Mouse (Mus musculus) CH12.LX (cell line): ENCODE measurements around the gene Adh1. TPM values are rescaled to one million over a fixed set of nuclear protein-coding genes. Genes with fewer than 3 reads are reported as not detected.

ENCODE experiments used
- DNase-seq: peaks from one replicate; pipeline ENCODE4 v3.0.0-alpha.2; 2013; ENCODE audit errors: extremely low read depth
- H3K27ac ChIP-seq: 2 replicates; pipeline ENCODE4 v1.5.1; 2012; ENCODE audit warnings: low read depth, mild to moderate bottlenecking, control low read depth, moderate library complexity; ENCODE audit not compliant: insufficient read depth
- H3K27me3 ChIP-seq: replicated peaks from 2 replicates; pipeline ENCODE3; 2012; ENCODE audit warnings: inconsistent platforms
- H3K36me3 ChIP-seq, 2 experiments: replicated peaks in 1 of 2; 2 replicates each; pipeline versions ENCODE3 to v1.6.1; 2012; ENCODE audit warnings: inconsistent platforms in 1 of 2, low read length in 1 of 2, mild to moderate bottlenecking in 1 of 2, mixed read lengths in 1 of 2, moderate library complexity in 1 of 2; ENCODE audit not compliant: control insufficient read depth in 1 of 2, insufficient read depth in 1 of 2
- H3K4me1 ChIP-seq, 2 experiments: 2 replicates each; pipeline ENCODE4 v1.6.1; 2012; ENCODE audit warnings: inconsistent platforms in 1 of 2, moderate library complexity in 1 of 2; ENCODE audit not compliant: insufficient read depth in 2 of 2, control insufficient read depth in 1 of 2
- H3K4me2 ChIP-seq: 2 replicates; pipeline ENCODE4 v1.6.1; 2012; ENCODE audit warnings: low read depth, mild to moderate bottlenecking, control low read depth; ENCODE audit not compliant: poor library complexity, insufficient read depth, severe bottlenecking
- H3K4me3 ChIP-seq, 3 experiments: fragments of 150-350 bp in 1 of 3; sonication (generic) in 1 of 3; replicated peaks in 1 of 3; 2 replicates each; pipeline versions ENCODE3 to v1.5.1; 2011 to 2012; ENCODE audit warnings: low read depth in 2 of 3, low read length in 2 of 3, mild to moderate bottlenecking in 2 of 3, moderate library complexity in 2 of 3, control low read depth in 1 of 3, improper control_type of control experiment in 1 of 3, inconsistent platforms in 1 of 3, mixed read lengths in 1 of 3; ENCODE audit not compliant: poor library complexity in 1 of 3
- H3K79me2 ChIP-seq: replicated peaks from 2 replicates; pipeline ENCODE4 v1.6.1; 2012; ENCODE audit warnings: mild to moderate bottlenecking, moderate library complexity; ENCODE audit not compliant: control insufficient read depth, poor library complexity, insufficient read depth, severe bottlenecking; ENCODE audit errors: extremely low read depth
- H3K9ac ChIP-seq: 2 replicates; pipeline ENCODE4 v1.6.1; 2012; ENCODE audit warnings: low read depth, mild to moderate bottlenecking, control low read depth, moderate library complexity; ENCODE audit not compliant: insufficient read depth
- H3K9me3 ChIP-seq: replicated peaks from 2 replicates; pipeline ENCODE3; 2012; ENCODE audit warnings: low read length, inconsistent platforms, mixed read lengths
- BHLHE40 ChIP-seq: IDR thresholded peaks from 2 replicates; pipeline ENCODE4 v1.6.1; 2011; ENCODE audit warnings: mild to moderate bottlenecking, low read depth, low read length, improper control_type of control experiment
- CTCF ChIP-seq, 2 experiments: IDR thresholded peaks in 1 of 2; conservative IDR thresholded peaks in 1 of 2; 2 replicates each; pipeline ENCODE4 v1.5.1; 2011 to 2012; ENCODE audit warnings: low read depth in 2 of 2, low read length in 2 of 2, improper control_type of control experiment in 1 of 2, inconsistent platforms in 1 of 2, mild to moderate bottlenecking in 1 of 2, moderate library complexity in 1 of 2
- ELF1 ChIP-seq: IDR thresholded peaks from 2 replicates; pipeline ENCODE4 v1.6.1; 2014; ENCODE audit warnings: low read depth, mild to moderate bottlenecking, inconsistent platforms, low read length, improper control_type of control experiment
- ETS1 ChIP-seq: conservative IDR thresholded peaks from 2 replicates; pipeline ENCODE4 v1.6.1; 2012; ENCODE audit warnings: low read depth, mild to moderate bottlenecking, inconsistent platforms, low read length, improper control_type of control experiment, moderate library complexity
- GABPA ChIP-seq: IDR thresholded peaks from 2 replicates; pipeline ENCODE4 v1.6.1; 2012; ENCODE audit warnings: low read depth, low read length, improper control_type of control experiment, inconsistent platforms; ENCODE audit not compliant: insufficient replicate concordance
- IRF4 ChIP-seq: IDR thresholded peaks from 2 replicates; pipeline ENCODE4 v1.6.1; 2014; ENCODE audit warnings: low read depth, mild to moderate bottlenecking, inconsistent platforms, low read length, improper control_type of control experiment
- MAX ChIP-seq: IDR thresholded peaks from 2 replicates; pipeline ENCODE4 v1.6.1; 2011; ENCODE audit warnings: low read length, improper control_type of control experiment
- MAZ ChIP-seq: IDR thresholded peaks from 2 replicates; pipeline ENCODE4 v1.6.1; 2012; ENCODE audit warnings: low read depth, mild to moderate bottlenecking, inconsistent platforms, low read length, improper control_type of control experiment, moderate library complexity
- MEF2A ChIP-seq: IDR thresholded peaks from 2 replicates; pipeline ENCODE4 v1.6.1; 2014; ENCODE audit warnings: low read depth, mild to moderate bottlenecking, inconsistent platforms, low read length, improper control_type of control experiment, borderline replicate concordance
- MXI1 ChIP-seq: IDR thresholded peaks from 2 replicates; pipeline ENCODE4 v1.6.1; 2011; ENCODE audit warnings: mild to moderate bottlenecking, low read depth, low read length, improper control_type of control experiment
- NRF1 ChIP-seq: IDR thresholded peaks from 2 replicates; pipeline ENCODE4 v1.6.1; 2014; ENCODE audit warnings: low read depth, mild to moderate bottlenecking, inconsistent platforms, low read length, improper control_type of control experiment, moderate library complexity
- POLR2A ChIP-seq: IDR thresholded peaks from 2 replicates; pipeline ENCODE4 v1.6.1; 2011; ENCODE audit warnings: low read depth, mild to moderate bottlenecking, improper control_type of control experiment, low read length
- POLR2AphosphoS2 ChIP-seq: IDR thresholded peaks from 2 replicates; pipeline ENCODE4 v1.6.1; 2011; ENCODE audit warnings: low read depth, low read length, improper control_type of control experiment
- SMC3 ChIP-seq: IDR thresholded peaks from 2 replicates; pipeline ENCODE4 v1.6.1; 2011; ENCODE audit warnings: low read depth, low read length, improper control_type of control experiment
- TCF12 ChIP-seq: IDR thresholded peaks from 2 replicates; pipeline ENCODE4 v1.6.1; 2014; ENCODE audit warnings: low read depth, mild to moderate bottlenecking, inconsistent platforms, low read length, improper control_type of control experiment
- UBTF ChIP-seq: IDR thresholded peaks from 2 replicates; pipeline ENCODE4 v1.6.1; 2012; ENCODE audit warnings: low read depth, mild to moderate bottlenecking, inconsistent platforms, low read length, improper control_type of control experiment, moderate library complexity
- USF1 ChIP-seq: IDR thresholded peaks from 2 replicates; pipeline ENCODE4 v1.6.1; 2014; ENCODE audit warnings: low read depth, mild to moderate bottlenecking, inconsistent platforms, low read length, improper control_type of control experiment
- USF2 ChIP-seq: conservative IDR thresholded peaks from 2 replicates; pipeline ENCODE4 v1.6.1; 2011; ENCODE audit warnings: low read depth, low read length, improper control_type of control experiment
- ZNF384 ChIP-seq: IDR thresholded peaks from 2 replicates; pipeline ENCODE4 v1.6.1; 2012; ENCODE audit warnings: low read depth, low read length, improper control_type of control experiment, inconsistent platforms
- dilution Hi-C: fragments of 300-500 bp; cut with MboI; formaldehyde crosslinking; loops from 2 replicates; pipeline ENCODE4 v1.14.3; 2020; ENCODE audit warnings: low sequenced_read_pairs; ENCODE audit not compliant: extremely low pct_unique_long_range_greater_than_20kb, extremely low pct_ligation_motif_present
- in situ Hi-C: fragments of 300-500 bp; cut with MboI; formaldehyde crosslinking; loops from 3 replicates; pipeline ENCODE4 v1.14.3; 2019; ENCODE audit warnings: low sequenced_read_pairs, low pct_ligation_motif_present, low pct_unique_long_range_greater_than_20kb, mixed read lengths
- polyA plus RNA-seq: library from polyadenylated mRNA; unstranded; fragments of >175 nt; gene quantifications from 2 replicates; pipeline ENCODE4 v1.2.1, GENCODE M21; 2012; ENCODE audit warnings: low read depth; ENCODE audit not compliant: insufficient read length
- total RNA-seq, 2 experiments: library from RNA; depleted of rRNA; stranded (reverse); fragments of 300-350 nt in 1 of 2; fragments of >200 nt in 1 of 2; gene quantifications; 2 replicates each; pipeline ENCODE4 v1.2.3; 2012 to 2014

The Adh1 gene
- total and polyA plus RNA-seq, 3 experiments, result not detected

- no peak for DNase-seq
- Histone ChIP-seq H3K4me3 (no peak overlapping the region), H3K79me2 (no peaks in the 10 kb centered on the region), H3K27me3 (no peaks in the 10 kb centered on the region), H3K9ac (no peak overlapping the region), H3K4me2 (no peak overlapping the region), H3K36me3 (no peaks in the 10 kb centered on the region), H3K27ac (no peak overlapping the region), H3K9me3 (no peaks in the 10 kb centered on the region), H3K4me1 (peaks cover 5 to 7% of the 10 kb centered on the region in 2 experiments; a peak in 2 of 4 replicates)
- dilution Hi-C loops, result no loop called here
- in situ Hi-C loops, result loop anchor here (10.0 kb wide), 1 partner anchor 209 kb away; no protein-coding TSS in a partner anchor
- no peak for TF ChIP-seq MEF2A
- TF ChIP-seq MAX, result 0 out of 2 replicates have a peak, but pooled peaks have one; percentile 4
- no peak for TF ChIP-seq GABPA
Observed at GRCm38 (mm10) chr3:138225331-138225730, 35.5 kb upstream of the Adh1 start.

GRCm38 (mm10) chr3:138225853-138226252 lies 34.9 kb upstream of the Adh1 start:
- dilution Hi-C loops, result no loop called here

GRCm38 (mm10) chr3:138226476-138226875 lies 34.3 kb upstream of the Adh1 start:
- Histone ChIP-seq H3K4me3 (no peak overlapping the region), H3K4me2 (no peak overlapping the region), H3K79me2 (no peaks in the 10 kb centered on the region), H3K27ac (no peak overlapping the region), H3K9me3 (no peaks in the 10 kb centered on the region), H3K9ac (no peak overlapping the region), H3K27me3 (no peaks in the 10 kb centered on the region), H3K36me3 (no peaks in the 10 kb centered on the region), H3K4me1 (peaks cover 5 to 7% of the 10 kb centered on the region in 2 experiments; a peak in 2 of 4 replicates)
- TF ChIP-seq ETS1 (no peak), NRF1 (no peak), USF1 (no peak), CTCF (conservative IDR thresholded peaks at IDR 0.05 in 1 of 2, IDR thresholded peaks at IDR 0.05 in 1 of 2; ENCODE audit: low read depth in 2 of 2, low read length in 2 of 2) (no peak), MXI1 (no peak), ELF1 (no peak), ZNF384 (no peak), POLR2A (no peak), SMC3 (no peak), MEF2A (no peak)
- dilution Hi-C loops, result no loop called here
- no peak for DNase-seq
- in situ Hi-C loops, result loop anchor here (10.0 kb wide), 1 partner anchor 208 kb away; no protein-coding TSS in a partner anchor

More at GRCm38 (mm10) chr3:138225853-138226252, 34.9 kb upstream of the Adh1 start:
- DNase-seq, result no peak
- no peaks in the 10 kb centered on the region for H3K79me2 ChIP-seq
- TF ChIP-seq MAZ (no peak), BHLHE40 (no peak), POLR2AphosphoS2 (no peak), USF1 (no peak), IRF4 (no peak), UBTF (no peak), POLR2A (no peak), USF2 (no peak), SMC3 (no peak), TCF12 (no peak), NRF1 (no peak), ETS1 (no peak)
- TF ChIP-seq, all 38 proteins: peak for 0
- peaks cover 5 to 7% of the 10 kb centered on the region in 2 experiments; a peak in 2 of 4 replicates for H3K4me1 ChIP-seq
- no peaks in the 10 kb centered on the region for H3K27me3 ChIP-seq
- H3K36me3 ChIP-seq, result no peaks in the 10 kb centered on the region
- H3K27ac ChIP-seq, result no peak overlapping the region
- in situ Hi-C loops, result loop anchor here (10.0 kb wide), 1 partner anchor 209 kb away; no protein-coding TSS in a partner anchor
- no peak overlapping the region for H3K4me2 ChIP-seq
- H3K9me3 ChIP-seq, result no peaks in the 10 kb centered on the region
- no peak overlapping the region for H3K4me3 ChIP-seq
- H3K9ac ChIP-seq, result no peak overlapping the region
